Mouse (Mus musculus) gastrocnemius, postnatal 25 days (tissue): ENCODE results near the gene Kpnb1. TPM values are rescaled to one million over a fixed set of nuclear protein-coding genes. Genes with fewer than 3 reads are reported as not detected.

Experiments used
- microRNA-seq, 2 experiments: library from miRNA; unstranded; fragments of <30 nt; microRNA quantifications; one replicate each; pipeline ENCODE4 v1.2.0; 2021; ENCODE audit warnings: borderline replicate concordance in 2 of 2
- total RNA-seq, 2 experiments: library from RNA; stranded (reverse); gene quantifications; 1 replicate in 1 of 2; 2 replicates in 1 of 2; pipeline ENCODE4 v1.2.3; 2021

Gene Kpnb1
- total RNA-seq, 2 experiments from 2014 or later: 48.9 to 53.5 TPM

Small RNAs within 50 kb of the gene (microRNA-seq; reads per million reads assigned to microRNA genes)
- gene Mir7235: 0 reads per million in 2 experiments

Other genes with a start within 250 kb of the Kpnb1 start
- gene Pnpo, start 243.9 kb downstream of the Kpnb1 start, total RNA-seq: 1 to 10 TPM; 7.0 to 8.3 TPM
- 1 to 10 TPM; 8.9 to 9.0 TPM for gene Sp2, start 204.9 kb downstream of the Kpnb1 start, total RNA-seq
- gene Sp6, start 174.5 kb downstream of the Kpnb1 start, total RNA-seq: under 1 TPM in 1 of 2 experiments, not detected in 1; 0.10 TPM
- 1 to 10 TPM; 9.3 to 9.4 TPM for gene Scrn2, start 157.9 kb downstream of the Kpnb1 start, total RNA-seq
- gene Lrrc46, start 146.5 kb downstream of the Kpnb1 start, total RNA-seq: under 1 TPM in 1 of 2 experiments, not detected in 1; 0.27 TPM
- 10 to 100 TPM; 37.6 to 43.0 TPM for gene Mrpl10, start 146.3 kb downstream of the Kpnb1 start, total RNA-seq
- 1 to 10 TPM; 2.5 to 3.2 TPM for gene Osbpl7, start 137.3 kb downstream of the Kpnb1 start, total RNA-seq
- under 1 TPM; 0.41 to 0.86 TPM for gene Tbx21, start 72.5 kb downstream of the Kpnb1 start, total RNA-seq
- 1 to 10 TPM; 4.6 to 4.9 TPM for gene Tbkbp1, start 36.4 kb downstream of the Kpnb1 start, total RNA-seq
- gene Npepps, start 92.8 kb upstream of the Kpnb1 start, total RNA-seq: 10 to 100 TPM; 49.7 to 60.0 TPM
- 10 to 100 TPM; 34.3 to 41.6 TPM for gene Mrpl45, start 127.8 kb upstream of the Kpnb1 start, total RNA-seq
- under 1 TPM in 1 of 2 experiments, not detected in 1; 0.03 TPM for gene Gpr179, start 164.2 kb upstream of the Kpnb1 start, total RNA-seq
- gene Socs7, start 174.7 kb upstream of the Kpnb1 start, total RNA-seq: 10 to 100 TPM; 38.9 to 39.2 TPM
- gene Arhgap23, start 227.7 kb upstream of the Kpnb1 start, total RNA-seq: 1 to 10 TPM; 6.5 to 7.1 TPM